ENCODE assay signal across 22 mouse cellular contexts in genomic region chr4:77537336-77537735, GRCm38 (mm10).
DNase-seq lines count a peak whose midpoint lies in the region; ATAC-seq lines count a peak whose summit lies in the region.
"Had no signal": no experiment of that assay in that cellular context is flagged by ENCODE, and none has a peak within 500 bp of the region (broad histone marks: within the 10 kb centered on the region; RNA-seq: fewer than 3 reads in every experiment).

No protein-coding gene starts in this region.

- WGBS in limb, embryonic 12.5 days, result 36% methylated on average over 5 of the region's 5 CpGs
- 63% methylated on average over 5 of the region's 5 CpGs for WGBS in limb, embryonic 10.5 days
- WGBS in hindbrain, embryonic 13.5 days, result 41% methylated on average over 5 of the region's 5 CpGs
- WGBS in midbrain, embryonic 15.5 days, result 41% methylated on average over 5 of the region's 5 CpGs

- peak overlapping the region; percentile 13; the same call in 1 of the 2 replicates for H3K4me2 ChIP-seq in limb, embryonic 12.5 days
- H3K4me2 ChIP-seq in hindbrain, embryonic 13.5 days, result no peak overlapping the region
- no peak overlapping the region; the same call in 1 of the 2 replicates for H3K4me2 ChIP-seq in midbrain, embryonic 15.5 days
- H3K4me2 ChIP-seq: embryonic facial prominence, embryonic 13.5 days; intestine, embryonic 15.5 days; kidney, embryonic 15.5 days; limb, embryonic 13.5 days; liver, embryonic 13.5 days; lung, embryonic 15.5 days had no signal

- no peak overlapping the region for H3K9ac ChIP-seq in limb, embryonic 12.5 days (replicated peaks)
- no peak overlapping the region for H3K9ac ChIP-seq in hindbrain, embryonic 13.5 days
- no peak overlapping the region for H3K9ac ChIP-seq in midbrain, embryonic 15.5 days
- H3K9ac ChIP-seq: embryonic facial prominence, embryonic 13.5 days; intestine, embryonic 15.5 days; kidney, embryonic 15.5 days; limb, embryonic 13.5 days; liver, embryonic 13.5 days; lung, embryonic 15.5 days had no signal

- no peaks in the 10 kb centered on the region for H3K36me3 ChIP-seq in limb, embryonic 12.5 days
- H3K36me3 ChIP-seq in limb, embryonic 10.5 days, result no peaks in the 10 kb centered on the region
- no peaks in the 10 kb centered on the region for H3K36me3 ChIP-seq in hindbrain, embryonic 13.5 days
- H3K36me3 ChIP-seq in midbrain, embryonic 15.5 days (replicated peaks), result no peaks in the 10 kb centered on the region
- H3K36me3 ChIP-seq: embryonic facial prominence, embryonic 13.5 days; intestine, embryonic 15.5 days; kidney, embryonic 15.5 days; limb, embryonic 13.5 days; liver, embryonic 13.5 days; lung, embryonic 15.5 days had no signal

- no peaks in the 10 kb centered on the region for H3K27me3 ChIP-seq in limb, embryonic 12.5 days
- H3K27me3 ChIP-seq in limb, embryonic 10.5 days (ENCODE audit: low read depth, poor library complexity, severe bottlenecking), result no peaks in the 10 kb centered on the region
- H3K27me3 ChIP-seq in hindbrain, embryonic 13.5 days, result no peaks in the 10 kb centered on the region
- H3K27me3 ChIP-seq in midbrain, embryonic 15.5 days (replicated peaks), result no peaks in the 10 kb centered on the region
- H3K27me3 ChIP-seq: embryonic facial prominence, embryonic 13.5 days; intestine, embryonic 15.5 days; kidney, embryonic 15.5 days; limb, embryonic 13.5 days; liver, embryonic 13.5 days; lung, embryonic 15.5 days had no signal

- H3K27ac ChIP-seq in limb, embryonic 12.5 days, result peak overlapping the region; percentile 31; the same call in 1 of the 2 replicates
- H3K27ac ChIP-seq in limb, embryonic 10.5 days, result no peak overlapping the region
- peak overlapping the region; percentile 66 for H3K27ac ChIP-seq in hindbrain, embryonic 13.5 days
- peak overlapping the region; percentile 18; the same call in 1 of the 2 replicates for H3K27ac ChIP-seq in midbrain, embryonic 15.5 days
- H3K27ac ChIP-seq: embryonic facial prominence, embryonic 13.5 days; intestine, embryonic 15.5 days; kidney, embryonic 15.5 days; limb, embryonic 13.5 days; liver, embryonic 13.5 days; lung, embryonic 15.5 days had no signal

- ATAC-seq in limb, embryonic 12.5 days (ENCODE audit: insufficient number of reproducible peaks, insufficient read depth, low FRiP score, low TSS enrichment, low read depth), result no peak
- ATAC-seq in hindbrain, embryonic 13.5 days (ENCODE audit: low FRiP score), result no peak; the same call in 1 of the 2 replicates
- ATAC-seq in midbrain, embryonic 15.5 days (replicated peaks), result 0 out of 2 replicates have a peak, but pooled peaks have one; percentile 45
- ATAC-seq: intestine, embryonic 15.5 days had no signal

- DNase-seq in limb, embryonic 10.5 days (ENCODE audit: low spot score), result no peak
- DNase-seq in retina, postnatal 1 day, result peak; percentile 22
- no peak for DNase-seq in heart, adult 9 months (ENCODE audit: low spot score in 2 of 2)
- DNase-seq in MN1 (ENCODE audit: low spot score), result no peak
- DNase-seq: adrenal gland, adult 8-10 months; cerebellum, adult 11 months; cerebellum, postnatal 14 days; gastrocnemius, postnatal 10 days; heart, adult 18-20 months; heart, postnatal 36 days; kidney, postnatal 4 days; liver, embryonic 13.5 days; lung, postnatal 4 days; thymus, postnatal 4 days had no signal

- H3K4me3 ChIP-seq in limb, embryonic 12.5 days (replicated peaks), result no peak overlapping the region
- H3K4me3 ChIP-seq in limb, embryonic 10.5 days, result no peak overlapping the region
- H3K4me3 ChIP-seq in hindbrain, embryonic 13.5 days, result no peak overlapping the region
- H3K4me3 ChIP-seq in midbrain, embryonic 15.5 days, result no peak overlapping the region
- H3K4me3 ChIP-seq: embryonic facial prominence, embryonic 13.5 days; intestine, embryonic 15.5 days; kidney, embryonic 15.5 days; limb, embryonic 13.5 days; liver, embryonic 13.5 days; lung, embryonic 15.5 days had no signal

- H3K4me1 ChIP-seq in limb, embryonic 12.5 days (replicated peaks), result peaks cover 9% of the 10 kb centered on the region
- H3K4me1 ChIP-seq in limb, embryonic 10.5 days, result peaks cover 19% of the 10 kb centered on the region
- peaks cover 10% of the 10 kb centered on the region for H3K4me1 ChIP-seq in hindbrain, embryonic 13.5 days (replicated peaks)
- H3K4me1 ChIP-seq in midbrain, embryonic 15.5 days, result peaks cover 4% of the 10 kb centered on the region; the same call in 1 of the 2 replicates
- H3K4me1 ChIP-seq: embryonic facial prominence, embryonic 13.5 days; intestine, embryonic 15.5 days; kidney, embryonic 15.5 days; liver, embryonic 13.5 days; lung, embryonic 15.5 days had no signal

- no peaks in the 10 kb centered on the region for H3K9me3 ChIP-seq in limb, embryonic 12.5 days
- H3K9me3 ChIP-seq in limb, embryonic 10.5 days (replicated peaks), result no peaks in the 10 kb centered on the region
- no peaks in the 10 kb centered on the region for H3K9me3 ChIP-seq in hindbrain, embryonic 13.5 days
- no peaks in the 10 kb centered on the region for H3K9me3 ChIP-seq in midbrain, embryonic 15.5 days
- H3K9me3 ChIP-seq: embryonic facial prominence, embryonic 13.5 days; intestine, embryonic 15.5 days; kidney, embryonic 15.5 days; limb, embryonic 13.5 days; liver, embryonic 13.5 days; lung, embryonic 15.5 days had no signal
